Comparison of ENCODE assay signal across 8 mouse cellular contexts in the genomic region with DNA sequence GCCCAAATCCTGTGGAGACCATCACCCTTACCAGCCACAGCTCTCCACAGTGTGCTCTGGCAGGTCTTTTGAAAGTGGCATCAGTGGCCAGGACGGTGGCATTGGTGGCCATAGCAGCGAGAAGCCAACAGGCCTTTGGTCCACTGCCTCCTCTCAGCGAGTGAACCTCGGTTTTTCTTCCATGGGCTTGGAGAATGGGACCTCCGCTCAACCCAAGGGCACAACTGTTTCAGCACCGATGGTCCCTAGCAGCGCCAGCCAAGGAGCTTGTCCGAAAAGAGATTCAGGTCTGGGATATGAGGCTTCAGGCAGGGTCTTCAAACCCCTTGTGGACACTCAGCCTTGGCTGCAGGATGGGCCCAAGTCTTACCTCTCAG. TPM values are rescaled to one million over a fixed set of nuclear protein-coding genes. Genes with fewer than 3 reads are reported as not detected.
DNase-seq lines count a peak whose midpoint lies in the region; ATAC-seq and TF ChIP-seq lines count a peak whose summit lies in the region.

No protein-coding gene starts in this region.

- TF ChIP-seq RAD21 in CH12.LX (IDR thresholded peaks at IDR 0.05; ENCODE audit: low read depth, low read length), result no peak

- peaks cover 3% of the 10 kb centered on the region; the same call in 1 of the 2 replicates for H3K36me3 ChIP-seq in heart, embryonic 11.5 days (ENCODE audit: control insufficient read depth, insufficient read depth, low read length)
- peaks cover 11 to 46% of the 10 kb centered on the region in 2 experiments for H3K36me3 ChIP-seq in CH12.LX (replicated peaks in 1 of 2; ENCODE audit: control insufficient read depth in 1 of 2, insufficient read depth in 1 of 2, low read length in 1 of 2)
- peaks cover 6% of the 10 kb centered on the region for H3K36me3 ChIP-seq in heart, embryonic 16.5 days (ENCODE audit: control insufficient read depth, insufficient read depth)
- peaks cover 2% of the 10 kb centered on the region; the same call in 1 of the 2 replicates for H3K36me3 ChIP-seq in liver, embryonic 16.5 days (ENCODE audit: control insufficient read depth, insufficient read depth)

- TF ChIP-seq EP300 in CH12.LX (IDR thresholded peaks at IDR 0.05; ENCODE audit: low read length), result no peak

- peak overlapping the region; percentile 96 for H3K4me2 ChIP-seq in heart, embryonic 11.5 days
- peak overlapping the region; percentile 53 for H3K4me2 ChIP-seq in CH12.LX (ENCODE audit: insufficient read depth, low read depth, poor library complexity, severe bottlenecking)
- H3K4me2 ChIP-seq in heart, embryonic 16.5 days (ENCODE audit: low read depth, low read length), result peak overlapping the region; percentile 96
- peak overlapping the region; percentile 94 for H3K4me2 ChIP-seq in liver, embryonic 16.5 days (ENCODE audit: low read depth, low read length)

- peaks cover 49% of the 10 kb centered on the region for H3K4me1 ChIP-seq in heart, embryonic 11.5 days (ENCODE audit: control insufficient read depth, insufficient read depth, low read length)
- H3K4me1 ChIP-seq in CH12.LX (ENCODE audit: control insufficient read depth in 1 of 2, insufficient read depth in 2 of 2), result peaks cover 10 to 51% of the 10 kb centered on the region in 2 experiments
- peaks cover 68% of the 10 kb centered on the region for H3K4me1 ChIP-seq in heart, embryonic 16.5 days (ENCODE audit: control insufficient read depth, insufficient read depth, low read length)
- H3K4me1 ChIP-seq in liver, embryonic 16.5 days (ENCODE audit: control insufficient read depth, low read depth, low read length), result peaks cover 61% of the 10 kb centered on the region

- H3K79me2 ChIP-seq in CH12.LX (replicated peaks; ENCODE audit: control insufficient read depth, extremely low read depth, insufficient read depth, poor library complexity, severe bottlenecking), result peaks cover 55% of the 10 kb centered on the region

- in situ Hi-C loops in CH12.LX (cut with MboI; ENCODE audit: low pct_ligation_motif_present, low pct_unique_long_range_greater_than_20kb, low sequenced_read_pairs), result no loop called here

- 82% methylated on average over 8 of the region's 8 CpGs for WGBS in heart, embryonic 11.5 days (ENCODE audit: insufficient replicate concordance)
- WGBS in heart, embryonic 16.5 days, result 80% methylated on average over 8 of the region's 8 CpGs
- 80% methylated on average over 8 of the region's 8 CpGs for WGBS in liver, embryonic 16.5 days (ENCODE audit: insufficient replicate concordance)

- dilution Hi-C loops in CH12.LX (cut with MboI; ENCODE audit: extremely low pct_ligation_motif_present, extremely low pct_unique_long_range_greater_than_20kb, low sequenced_read_pairs), result no loop called here

- no peak for ATAC-seq in heart, embryonic 11.5 days (replicated peaks; ENCODE audit: insufficient number of reproducible peaks, low FRiP score, low TSS enrichment)
- ATAC-seq in heart, embryonic 16.5 days (replicated peaks; ENCODE audit: extremely low read depth, insufficient read depth, low FRiP score), result no peak
- ATAC-seq in liver, embryonic 16.5 days (ENCODE audit: low read depth), result no peak

- H3K9ac ChIP-seq in heart, embryonic 11.5 days (ENCODE audit: low read depth, low read length), result peak overlapping the region; percentile 87
- peak overlapping the region; percentile 96 for H3K9ac ChIP-seq in CH12.LX (ENCODE audit: insufficient read depth, low read depth)
- peak overlapping the region; percentile 89 for H3K9ac ChIP-seq in heart, embryonic 16.5 days (ENCODE audit: low read length)
- H3K9ac ChIP-seq in liver, embryonic 16.5 days (ENCODE audit: low read depth, low read length), result peak overlapping the region; percentile 91

- TF ChIP-seq CTCF in CH12.LX (conservative IDR thresholded peaks at IDR 0.05 in 1 of 2, IDR thresholded peaks at IDR 0.05 in 1 of 2; ENCODE audit: low read depth in 2 of 2, low read length in 2 of 2), result no peak

- peak overlapping the region; percentile 71 for H3K4me3 ChIP-seq in heart, embryonic 11.5 days (ENCODE audit: low read depth, low read length)
- H3K4me3 ChIP-seq in CH12.LX (replicated peaks in 1 of 3; ENCODE audit: low read depth in 2 of 3, low read length in 2 of 3, poor library complexity in 1 of 3), result peak overlapping the region; percentile 59 to 89 (median 74)
- H3K4me3 ChIP-seq in heart, embryonic 16.5 days (ENCODE audit: low read length), result peak overlapping the region; percentile 74
- peak overlapping the region; percentile 85 for H3K4me3 ChIP-seq in liver, embryonic 16.5 days (ENCODE audit: low read depth, low read length)

- H3K9me3 ChIP-seq in heart, embryonic 11.5 days (replicated peaks; ENCODE audit: control insufficient read depth, low read length), result no peaks in the 10 kb centered on the region
- no peaks in the 10 kb centered on the region for H3K9me3 ChIP-seq in CH12.LX (replicated peaks; ENCODE audit: low read length)
- H3K9me3 ChIP-seq in heart, embryonic 16.5 days (replicated peaks; ENCODE audit: control insufficient read depth, low read length), result no peaks in the 10 kb centered on the region
- H3K9me3 ChIP-seq in liver, embryonic 16.5 days (replicated peaks; ENCODE audit: control insufficient read depth, low read length), result no peaks in the 10 kb centered on the region

- H3K27me3 ChIP-seq in heart, embryonic 11.5 days (ENCODE audit: control insufficient read depth, insufficient read depth, low read length), result no peaks in the 10 kb centered on the region
- H3K27me3 ChIP-seq in CH12.LX (replicated peaks), result no peaks in the 10 kb centered on the region
- no peaks in the 10 kb centered on the region for H3K27me3 ChIP-seq in heart, embryonic 16.5 days (ENCODE audit: control insufficient read depth, insufficient read depth, low read length)
- H3K27me3 ChIP-seq in liver, embryonic 16.5 days (ENCODE audit: control insufficient read depth, insufficient read depth, low read depth, low read length), result no peaks in the 10 kb centered on the region

- no peak overlapping the region for H3K27ac ChIP-seq in heart, embryonic 11.5 days (ENCODE audit: low read depth, low read length)
- peak overlapping the region; percentile 85 for H3K27ac ChIP-seq in CH12.LX (ENCODE audit: insufficient read depth, low read depth)
- H3K27ac ChIP-seq in heart, embryonic 16.5 days (ENCODE audit: low read length), result peak overlapping the region; percentile 93
- H3K27ac ChIP-seq in liver, embryonic 16.5 days (ENCODE audit: low read length), result peak overlapping the region; percentile 90

- intact Hi-C loops in heart, postnatal 14 days (cut with DNase I), result loop anchor here (2.0 kb wide), 1 partner anchor 25 kb away; no protein-coding TSS in a partner anchor
- intact Hi-C loops in left cerebral cortex, postnatal 4 days (cut with DNase I), result no loop called here

- no peak for TF ChIP-seq POLR2A in CH12.LX (IDR thresholded peaks at IDR 0.05; ENCODE audit: low read depth, low read length)

- no peak for DNase-seq in heart, postnatal 14 days
- DNase-seq in CH12.LX (ENCODE audit: extremely low read depth), result no peak
- no peak for DNase-seq in urinary bladder, postnatal 25 days (ENCODE audit: low spot score)
- DNase-seq in cerebellum, postnatal 10 days, result no peak
- DNase-seq in left cerebral cortex, postnatal 4 days, result no peak

TF ChIP-seq in CH12.LX, 34 proteins besides CTCF, POLR2A, EP300 and RAD21:
- TF ChIP-seq ZC3H11A (IDR thresholded peaks at IDR 0.05; ENCODE audit: low read depth, low read length) (no peak), USF1 (IDR thresholded peaks at IDR 0.05; ENCODE audit: low read depth, low read length) (no peak), NRF1 (IDR thresholded peaks at IDR 0.05; ENCODE audit: low read depth, low read length) (no peak), HCFC1 (IDR thresholded peaks at IDR 0.05; ENCODE audit: low read depth, low read length) (no peak), NELFE (IDR thresholded peaks at IDR 0.05; ENCODE audit: low read depth, low read length) (no peak), JUND (conservative IDR thresholded peaks at IDR 0.05; ENCODE audit: low read depth, low read length) (no peak), ZMIZ1 (IDR thresholded peaks at IDR 0.05; ENCODE audit: low read depth, low read length) (no peak), ETS1 (conservative IDR thresholded peaks at IDR 0.05; ENCODE audit: low read depth, low read length) (no peak), POLR2AphosphoS2 (IDR thresholded peaks at IDR 0.05; ENCODE audit: low read depth, low read length) (no peak), MXI1 (IDR thresholded peaks at IDR 0.05; ENCODE audit: low read depth, low read length) (no peak), RCOR1 (conservative IDR thresholded peaks at IDR 0.05; ENCODE audit: low read depth, low read length) (no peak), SIN3A (IDR thresholded peaks at IDR 0.05; ENCODE audit: low read length) (no peak)

RNA-seq across cellular contexts. Expression of a gene that starts 1.4 kb away (rescaled TPM):
- 30.9 and 32.4 TPM in 2 replicates for polyA plus RNA-seq in heart, embryonic 11.5 days (2014; fragmentation: Nextera tagmentation; extraction: Ambion mirVana)
- 10 to 100 TPM; 41.9 to 43.6 TPM for total RNA-seq in heart, postnatal 14 days (2021)
- total RNA-seq in CH12.LX (2012; rRNA removed) (64.5 and 68.6 TPM in 2 replicates), CH12.LX (2014; rRNA removed) (52.6 and 52.7 TPM in 2 replicates)
- polyA plus RNA-seq in CH12.LX (2012; ENCODE audit: insufficient read length, low read depth), result 54.6 and 60.5 TPM in 2 replicates
- 56.6 and 62.4 TPM in 2 replicates for polyA plus RNA-seq in heart, embryonic 16.5 days (2015; fragmentation: Nextera tagmentation; extraction: Ambion mirVana)
- polyA plus RNA-seq in liver, embryonic 16.5 days (2015; fragmentation: Nextera tagmentation; extraction: Ambion mirVana), result 20.3 and 22.5 TPM in 2 replicates
- 10 to 100 TPM in 1 of 2 experiments, 1 to 10 TPM in 1; 9.5 to 10.2 TPM for total RNA-seq in left cerebral cortex, postnatal 4 days (2021)

RNA-seq across cellular contexts. Expression of a gene that starts 49.7 kb away (rescaled TPM):
- polyA plus RNA-seq in heart, embryonic 11.5 days (2014; fragmentation: Nextera tagmentation; extraction: Ambion mirVana), result 38.1 and 50.2 TPM in 2 replicates
- total RNA-seq in heart, postnatal 14 days (2021), result 10 to 100 TPM; 33.7 to 38.1 TPM
- 29.5 and 31.1 TPM in 2 replicates for total RNA-seq in CH12.LX (2012; rRNA removed)
- total RNA-seq in CH12.LX (2014; rRNA removed), result 67.6 and 77.0 TPM in 2 replicates
- 37.4 and 38.2 TPM in 2 replicates for polyA plus RNA-seq in CH12.LX (2012; ENCODE audit: insufficient read length, low read depth)
- polyA plus RNA-seq in heart, embryonic 16.5 days (2015; fragmentation: Nextera tagmentation; extraction: Ambion mirVana), result 48.0 and 51.6 TPM in 2 replicates
- polyA plus RNA-seq in liver, embryonic 16.5 days (2015; fragmentation: Nextera tagmentation; extraction: Ambion mirVana), result 25.7 and 28.0 TPM in 2 replicates
- total RNA-seq in left cerebral cortex, postnatal 4 days (2021), result 10 to 100 TPM; 43.3 to 46.6 TPM
